Mouse (Mus musculus) lung, adult 2 months (tissue): Measurements from ENCODE around the gene Fam207a. TPM values are rescaled to one million over a fixed set of nuclear protein-coding genes. Genes with fewer than 3 reads are reported as not detected.

Source experiments
- DNase-seq: peaks from one replicate; pipeline ENCODE4 v3.0.0; 2022
- H3K4me1 ChIP-seq: fragments of 200-500 bp; 2 replicates; pipeline ENCODE4 v1.6.1; 2011; ENCODE audit warnings: low read length; ENCODE audit not compliant: control insufficient read depth, insufficient read depth
- H3K4me3 ChIP-seq: fragments of 200-500 bp; replicated peaks from 2 replicates; pipeline ENCODE3; 2011; ENCODE audit warnings: low read depth, mild to moderate bottlenecking, control low read depth, low read length; ENCODE audit errors: extremely low read depth
- CTCF ChIP-seq: fragments of 200-500 bp; IDR thresholded peaks from 2 replicates; pipeline ENCODE4 v1.5.1; 2011; ENCODE audit warnings: mild to moderate bottlenecking, low read length, control low read depth; ENCODE audit not compliant: insufficient read depth
- POLR2A ChIP-seq: fragments of 200-500 bp; IDR thresholded peaks from 2 replicates; pipeline ENCODE4 v1.6.1; 2011; ENCODE audit warnings: low read depth, mild to moderate bottlenecking, control low read depth, low read length, borderline replicate concordance; ENCODE audit errors: extremely low read depth
- WGBS: fragments of 180-500 bp; shearing (Covaris S2); methylation state at CpG from one replicate; pipeline ENCODE4 v1.1.7; 2018; 5-methylcytosine and 5-hydroxymethylcytosine counted together
- polyA plus RNA-seq: library from polyadenylated mRNA; depleted of rRNA; stranded (reverse); fragments of >200 nt; gene quantifications from 2 replicates; pipeline ENCODE4 v1.2.3, GENCODE M21; 2012; rRNA removed

Gene Fam207a
- polyA plus RNA-seq = 24.6 and 24.7 TPM in 2 replicates

DNA sequence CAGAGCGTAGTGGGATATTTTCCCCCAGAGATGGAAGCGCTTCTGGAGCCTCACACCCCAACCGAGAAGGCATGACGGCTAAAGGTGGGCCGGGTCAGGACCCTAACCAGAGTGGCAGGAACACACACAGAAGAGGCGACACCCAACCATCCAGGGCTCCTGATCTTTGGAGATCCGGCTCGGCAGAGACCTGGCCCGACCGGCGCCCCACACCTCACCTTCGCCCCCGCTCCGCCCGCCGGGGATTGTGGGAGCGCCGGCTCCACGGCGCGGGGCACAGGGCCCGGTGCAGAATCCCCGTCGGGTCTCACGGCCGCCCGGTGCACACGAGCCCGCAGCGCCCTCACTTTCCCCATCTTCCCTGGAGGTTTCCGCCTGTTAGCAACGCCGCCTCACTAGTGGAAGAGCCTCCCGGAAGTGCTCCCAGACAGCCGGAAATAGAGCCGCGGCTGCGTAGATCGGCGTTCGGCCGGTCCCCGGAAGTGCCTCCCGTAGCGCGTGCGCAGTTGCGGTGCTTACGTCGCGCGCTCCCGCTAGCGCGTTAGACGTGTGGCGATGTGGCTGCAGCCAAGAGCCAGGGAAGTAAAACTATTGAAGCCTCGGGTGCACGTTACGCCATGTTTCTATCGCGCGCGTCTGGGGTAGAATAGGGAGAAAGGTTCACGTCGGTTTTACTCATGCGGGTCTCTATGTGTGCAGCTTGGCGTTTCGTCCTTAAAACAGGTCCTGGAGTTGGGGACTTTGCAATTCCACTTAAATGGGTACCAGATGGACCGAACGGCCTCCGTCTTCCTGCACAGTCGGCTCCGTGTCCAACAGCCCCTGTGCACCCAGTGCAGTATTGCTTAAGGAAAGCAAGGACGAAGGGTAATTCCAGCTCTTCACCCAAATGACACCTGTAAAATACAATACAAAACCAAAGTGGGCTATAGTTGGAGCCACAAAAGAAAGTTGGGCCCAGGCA, at the start of gene Fam207a:
Gene Fam207a (minus strand): TSS at position 401 of the 964 bp plus-strand sequence.
- peaks cover 7% of the 10 kb centered on the region for H3K4me1 ChIP-seq
- DNase-seq = peak; percentile 89
- 2% methylated on average over 75 of the region's 75 CpGs for WGBS
- TF ChIP-seq POLR2A (peak; percentile 97), CTCF (no peak)
- H3K4me3 ChIP-seq = peak within 1 kb of the TSS; percentile 73

DNA sequence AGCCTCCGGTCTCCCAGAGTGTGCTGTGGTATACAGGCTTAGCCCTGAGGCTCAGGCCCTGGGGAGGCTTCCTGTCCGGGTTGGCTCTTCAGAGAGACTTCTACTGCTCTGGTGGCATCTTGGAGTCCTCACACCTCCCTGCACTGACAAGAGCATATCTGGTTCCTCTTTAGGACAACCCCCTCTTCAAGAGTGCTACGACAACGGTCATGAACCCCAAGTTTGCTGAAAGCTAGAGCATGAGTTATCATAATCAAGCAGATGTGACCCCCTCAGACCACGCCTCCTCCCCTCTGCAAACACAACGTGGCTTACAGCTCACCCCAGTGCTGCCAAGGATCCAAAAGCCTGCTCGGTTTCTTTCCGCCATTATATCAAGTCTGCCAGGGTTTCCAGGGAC, 49.4 kb upstream of the Fam207a start:
- no peak overlapping the region for H3K4me3 ChIP-seq
- H3K4me1 ChIP-seq = no peaks in the 10 kb centered on the region
- TF ChIP-seq CTCF = no peak
- TF ChIP-seq POLR2A = no peak
- 68% methylated on average over 8 of the region's 8 CpGs for WGBS
- DNase-seq = no peak

DNA sequence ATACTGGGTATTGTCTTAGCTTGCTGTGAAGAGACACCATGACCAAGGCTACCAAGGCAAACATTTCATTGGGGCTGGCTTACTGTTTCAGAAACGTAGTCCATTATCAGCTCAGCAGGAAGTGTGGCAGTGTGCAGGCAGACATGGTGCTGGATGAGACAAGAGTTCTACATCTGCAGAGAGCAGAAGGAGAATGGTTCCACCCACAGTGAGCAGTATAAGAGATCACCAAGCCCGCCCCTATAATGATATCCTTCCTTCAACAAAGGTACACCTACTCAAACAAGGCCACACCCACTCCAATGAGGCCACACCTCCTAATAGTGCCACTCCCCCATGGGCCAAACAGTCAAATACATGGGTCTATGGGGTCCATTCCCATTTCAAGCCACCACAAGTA, 45.9 kb upstream of the Fam207a start:
- WGBS = 53% methylated on average over 2 of the region's 2 CpGs
- DNase-seq = no peak
- TF ChIP-seq POLR2A = no peak
- no peak for TF ChIP-seq CTCF

DNA sequence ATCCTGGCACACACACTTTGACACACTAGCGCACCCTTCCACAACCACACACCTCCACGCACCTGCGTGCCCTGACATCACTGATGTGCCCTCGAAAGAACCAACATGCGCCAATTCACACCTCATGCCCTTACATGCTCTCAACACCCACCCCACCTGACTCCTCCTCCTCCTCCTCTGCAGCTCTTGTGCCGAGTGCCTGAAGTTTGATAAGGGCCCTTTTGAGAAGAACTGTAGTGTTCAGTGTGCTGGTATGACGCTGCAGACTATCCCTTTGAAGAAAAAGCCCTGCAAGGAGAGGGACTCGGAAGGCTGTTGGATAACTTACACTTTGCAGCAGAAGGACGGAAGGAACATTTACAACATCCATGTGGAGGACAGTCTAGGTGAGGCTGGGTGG, 45.2 kb upstream of the Fam207a start:
- Histone ChIP-seq H3K4me3 (no peak overlapping the region), H3K4me1 (no peaks in the 10 kb centered on the region)
- WGBS = 73% methylated on average over 9 of the region's 9 CpGs
- TF ChIP-seq CTCF = no peak
- TF ChIP-seq POLR2A = no peak
- DNase-seq = no peak

More for the DNA sequence above, 45.9 kb upstream of the Fam207a start:
- no peaks in the 10 kb centered on the region for H3K4me1 ChIP-seq
- no peak overlapping the region for H3K4me3 ChIP-seq

DNA sequence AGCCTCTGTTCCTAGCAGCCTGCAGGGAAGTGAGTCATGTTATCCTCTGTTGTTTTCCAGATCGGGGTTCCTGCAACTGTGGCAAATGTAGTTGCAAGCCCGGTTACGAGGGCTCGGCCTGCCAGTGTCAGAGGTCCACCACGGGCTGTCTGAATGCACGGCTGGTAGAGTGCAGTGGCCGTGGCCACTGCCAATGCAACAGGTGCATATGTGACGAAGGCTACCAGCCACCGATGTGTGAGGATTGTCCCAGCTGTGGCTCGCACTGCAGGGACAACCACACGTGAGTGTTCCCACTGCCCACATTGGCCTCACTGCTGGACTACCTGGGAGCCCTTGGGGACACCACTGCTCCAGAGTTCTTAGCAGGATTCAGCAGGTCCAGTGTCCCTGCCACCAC, 44.5 kb upstream of the Fam207a start:
- WGBS = 84% methylated on average over 11 of the region's 11 CpGs
- Histone ChIP-seq H3K4me3 (no peak overlapping the region), H3K4me1 (no peaks in the 10 kb centered on the region)
- no peak for TF ChIP-seq POLR2A
- TF ChIP-seq CTCF = no peak
- no peak for DNase-seq

DNA sequence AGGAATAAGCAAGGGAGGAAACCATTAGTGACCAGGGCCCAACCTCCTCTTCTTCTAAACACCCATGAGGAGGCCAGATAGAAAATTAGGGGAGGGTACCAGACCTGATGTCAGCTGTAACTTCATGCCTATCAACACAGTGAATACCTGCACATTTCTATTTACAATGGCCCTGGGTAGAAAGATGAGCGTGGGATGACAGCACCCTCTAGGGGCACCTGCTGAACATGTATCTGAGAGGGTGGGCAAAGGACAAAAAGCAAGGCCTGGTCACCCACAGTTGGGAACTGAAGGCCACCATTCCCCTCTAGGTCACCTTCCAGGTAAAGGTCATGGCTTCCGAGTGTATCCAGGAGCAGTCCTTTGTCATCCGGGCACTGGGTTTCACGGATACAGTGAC, 42.1 kb upstream of the Fam207a start:
- WGBS = 88% methylated on average over 4 of the region's 4 CpGs
- Histone ChIP-seq H3K4me1 (no peaks in the 10 kb centered on the region), H3K4me3 (no peak overlapping the region)
- no peak for DNase-seq
- TF ChIP-seq POLR2A (no peak), CTCF (peak; percentile 30; the same call in 1 of the 2 replicates)

DNA sequence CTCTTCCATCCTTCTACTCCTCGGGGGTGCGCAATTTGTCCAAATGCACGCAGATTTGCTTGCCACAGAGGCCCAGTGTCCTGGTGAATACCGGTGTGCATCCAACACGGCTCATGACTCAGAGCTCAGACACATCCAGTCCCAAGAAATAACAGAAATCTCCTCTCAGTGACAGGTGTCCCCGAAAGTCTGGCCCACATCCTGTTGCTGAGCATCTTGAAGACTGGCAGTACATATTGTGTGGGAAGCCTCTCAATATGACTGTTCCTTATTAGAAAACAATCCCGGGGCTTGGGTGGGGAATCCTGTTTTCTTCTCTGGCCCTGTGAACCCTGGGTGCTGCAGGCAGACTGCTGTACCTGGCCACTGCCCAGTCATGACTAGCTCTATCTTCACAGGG, 41.0 kb upstream of the Fam207a start:
- TF ChIP-seq CTCF = no peak
- TF ChIP-seq POLR2A = no peak
- 83% methylated on average over 7 of the region's 7 CpGs for WGBS
- Histone ChIP-seq H3K4me1 (no peaks in the 10 kb centered on the region), H3K4me3 (no peak overlapping the region)
- DNase-seq = no peak

DNA sequence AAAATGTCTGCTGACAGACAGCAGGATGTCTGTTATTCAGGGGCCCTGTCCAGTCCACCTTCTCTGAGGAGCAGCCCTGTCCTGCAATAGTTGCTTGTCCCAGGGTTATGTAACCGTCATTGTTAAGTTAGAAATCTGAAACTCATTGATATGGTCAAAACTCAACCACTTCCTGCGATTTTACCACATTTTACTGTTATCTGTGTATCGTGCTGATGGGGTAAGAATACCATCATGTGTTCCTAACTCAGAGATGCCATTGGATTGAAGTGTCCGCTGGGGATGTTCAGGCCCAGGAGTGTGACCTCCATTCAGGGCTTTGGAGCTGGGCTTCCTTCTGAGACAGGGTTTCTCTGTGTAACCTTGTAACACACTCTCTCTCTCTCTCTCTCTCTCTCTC, 39.3 kb upstream of the Fam207a start:
- 76% methylated on average over 4 of the region's 4 CpGs for WGBS
- no peak for DNase-seq

DNA sequence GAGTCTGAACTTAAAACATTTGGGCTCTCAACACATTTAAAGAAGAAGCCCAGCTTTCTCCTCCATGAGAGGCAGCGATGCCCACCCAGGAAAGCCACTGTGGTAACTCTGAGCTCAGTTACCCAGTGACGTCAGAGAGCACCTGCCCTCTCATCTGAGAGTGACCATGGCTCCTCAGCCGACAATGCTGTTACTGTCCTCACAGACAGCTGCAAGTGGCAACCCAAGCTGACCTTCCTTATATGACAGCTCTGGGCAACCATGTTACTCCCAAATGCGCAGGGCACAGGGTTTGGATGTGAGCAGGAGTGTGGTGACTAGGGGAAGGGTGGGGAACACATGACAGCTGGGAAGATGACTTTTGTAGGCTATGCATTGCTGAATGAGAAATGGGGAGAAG, 37.7 kb upstream of the Fam207a start:
- H3K4me3 ChIP-seq = no peak overlapping the region
- 76% methylated on average over 4 of the region's 4 CpGs for WGBS
- TF ChIP-seq CTCF (no peak), POLR2A (no peak)
- H3K4me1 ChIP-seq = no peaks in the 10 kb centered on the region
- no peak for DNase-seq

More for the DNA sequence above, 39.3 kb upstream of the Fam207a start:
- H3K4me3 ChIP-seq = no peak overlapping the region
- no peak for TF ChIP-seq POLR2A
- TF ChIP-seq CTCF = no peak
- no peaks in the 10 kb centered on the region for H3K4me1 ChIP-seq

DNA sequence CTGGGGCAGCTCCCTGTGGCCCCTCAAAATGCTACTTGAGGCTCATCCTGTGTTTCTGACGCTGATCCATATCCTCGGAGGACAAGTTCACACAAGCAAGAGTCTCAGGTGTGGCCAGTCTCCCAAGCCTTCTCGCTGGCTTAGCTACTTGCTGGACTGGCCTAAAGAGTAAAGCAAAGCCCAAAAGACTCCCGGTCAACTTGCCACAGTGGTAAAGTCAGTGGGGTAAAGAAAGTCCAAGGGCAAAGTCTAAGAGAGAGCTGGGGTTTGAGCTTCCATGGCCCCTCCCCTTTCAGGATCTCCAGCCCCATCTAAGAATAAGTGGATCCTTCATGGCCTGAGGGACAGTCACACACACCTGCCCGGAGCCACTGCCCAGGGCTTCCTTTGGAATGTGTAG, 36.6 kb upstream of the Fam207a start:
- no peak overlapping the region for H3K4me3 ChIP-seq
- no peak for DNase-seq
- no peaks in the 10 kb centered on the region for H3K4me1 ChIP-seq
- TF ChIP-seq POLR2A (no peak), CTCF (no peak)
- WGBS = 85% methylated on average over 5 of the region's 5 CpGs
